Mouse (Mus musculus) layer of hippocampus, adult 9-11 months (tissue): ENCODE data around the gene Gm20388.
A peak's percentile ranks its signal among the peaks of the same experiment; 100 is the strongest.

ENCODE experiments used
- DNase-seq: peaks from one replicate; pipeline ENCODE4 v3.0.0; 2022

The Gm20388 gene

GRCm38 (mm10) chr8:120623608-120624007 lies 713.0 kb downstream of the Gm20388 start:
- DNase-seq = no peak

DNA sequence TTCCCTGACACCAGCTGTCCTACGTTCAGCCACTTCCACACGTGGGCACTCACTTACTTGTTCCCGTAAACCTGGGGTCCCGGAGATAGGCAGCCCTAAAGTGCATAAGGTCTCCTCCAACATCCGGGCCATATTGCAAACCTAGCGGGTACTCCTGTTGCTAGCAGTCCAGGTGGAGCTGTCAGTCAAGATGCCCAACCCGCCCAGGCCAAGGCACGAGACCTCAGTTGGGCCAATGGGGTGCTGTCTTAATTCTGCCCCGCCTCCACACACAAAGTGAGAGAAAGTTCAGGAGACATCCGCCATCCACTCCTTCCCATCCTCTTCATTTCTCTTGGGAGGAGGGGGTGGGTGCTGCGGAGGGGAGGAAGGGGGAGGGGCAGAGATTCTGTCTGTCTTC lies 715.8 kb downstream of the Gm20388 start:
- DNase-seq = no peak

DNA sequence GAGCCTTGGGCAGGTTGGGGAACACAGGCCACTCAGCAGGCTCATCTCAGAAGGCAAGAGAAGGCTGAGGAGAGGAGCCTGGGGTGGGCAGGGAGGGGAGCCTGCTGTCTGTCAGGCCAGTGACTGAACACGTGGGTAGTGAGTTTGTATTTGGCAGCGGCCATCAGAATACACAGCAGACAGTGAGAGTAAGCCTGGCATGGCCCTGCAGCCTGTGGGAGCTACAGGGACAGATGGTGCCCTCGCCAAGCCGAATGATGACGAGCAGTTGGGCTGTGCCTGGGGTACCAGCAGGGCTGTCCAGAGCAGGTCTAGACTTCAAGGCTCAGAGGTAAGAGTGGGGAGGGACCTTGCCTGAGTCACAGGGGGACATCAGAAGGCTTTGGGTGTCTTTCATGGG lies 716.7 kb downstream of the Gm20388 start:
- DNase-seq = peak; percentile 89

GRCm38 (mm10) chr8:120630031-120630430 lies 719.4 kb downstream of the Gm20388 start:
- no peak for DNase-seq

DNA sequence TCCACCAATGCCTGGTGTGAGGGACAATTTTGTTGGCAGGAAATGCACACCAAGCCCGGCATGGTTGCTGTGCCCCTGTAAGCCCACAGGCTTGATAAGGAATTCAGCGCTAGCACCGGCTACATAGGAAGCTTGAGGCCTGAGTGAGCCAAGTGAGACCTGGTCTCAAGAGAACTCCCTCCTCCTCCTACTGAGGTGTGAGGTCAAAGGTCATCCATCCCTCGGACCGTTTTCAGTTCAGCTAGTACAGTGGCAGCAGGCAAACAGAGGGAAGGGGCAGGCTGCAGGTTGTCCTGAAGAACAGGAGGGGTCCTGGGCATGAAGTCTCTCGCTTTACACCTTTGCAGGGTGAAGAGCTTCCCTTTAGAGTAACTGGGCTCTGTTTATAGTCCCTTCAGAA lies 720.2 kb downstream of the Gm20388 start:
- no peak for DNase-seq

- peak; percentile 61 for DNase-seq
These were observed 721.1 kb downstream of the Gm20388 start for GRCm38 (mm10) chr8:120631441-120632375.

DNA sequence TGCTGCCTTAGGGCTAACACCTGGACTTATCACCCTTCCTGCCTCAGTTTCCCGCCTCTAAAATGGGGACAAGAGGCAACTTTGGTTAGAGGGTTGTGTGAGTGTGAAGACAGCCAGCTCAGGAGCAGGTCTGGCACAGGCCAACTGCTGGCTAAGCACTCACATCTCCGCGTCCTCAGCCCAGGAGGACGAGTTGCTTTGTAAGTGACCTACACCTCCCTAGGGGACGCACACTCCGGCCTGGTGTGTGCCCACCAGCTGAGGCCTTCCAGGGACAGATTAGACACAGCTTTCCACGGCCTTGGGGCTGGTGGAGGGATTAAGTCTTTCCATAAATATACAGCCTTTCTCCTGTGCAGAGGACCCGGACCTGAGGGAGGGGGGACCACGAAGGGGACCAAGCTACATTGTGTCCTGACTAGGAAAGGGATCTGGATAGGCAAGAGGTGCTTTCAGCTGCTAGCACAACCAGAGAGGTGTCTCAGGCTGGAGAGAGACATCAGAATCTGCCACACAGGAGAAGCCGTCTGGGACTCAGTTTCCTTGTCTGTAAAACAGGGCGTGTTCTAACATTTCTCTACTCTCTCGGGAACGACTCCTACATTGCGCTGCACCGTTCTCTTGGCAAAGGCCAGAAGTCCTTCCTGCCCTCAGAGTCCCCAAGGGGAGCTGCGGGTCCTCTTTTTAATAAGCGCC lies 722.5 kb downstream of the Gm20388 start:
- no peak for DNase-seq

DNA sequence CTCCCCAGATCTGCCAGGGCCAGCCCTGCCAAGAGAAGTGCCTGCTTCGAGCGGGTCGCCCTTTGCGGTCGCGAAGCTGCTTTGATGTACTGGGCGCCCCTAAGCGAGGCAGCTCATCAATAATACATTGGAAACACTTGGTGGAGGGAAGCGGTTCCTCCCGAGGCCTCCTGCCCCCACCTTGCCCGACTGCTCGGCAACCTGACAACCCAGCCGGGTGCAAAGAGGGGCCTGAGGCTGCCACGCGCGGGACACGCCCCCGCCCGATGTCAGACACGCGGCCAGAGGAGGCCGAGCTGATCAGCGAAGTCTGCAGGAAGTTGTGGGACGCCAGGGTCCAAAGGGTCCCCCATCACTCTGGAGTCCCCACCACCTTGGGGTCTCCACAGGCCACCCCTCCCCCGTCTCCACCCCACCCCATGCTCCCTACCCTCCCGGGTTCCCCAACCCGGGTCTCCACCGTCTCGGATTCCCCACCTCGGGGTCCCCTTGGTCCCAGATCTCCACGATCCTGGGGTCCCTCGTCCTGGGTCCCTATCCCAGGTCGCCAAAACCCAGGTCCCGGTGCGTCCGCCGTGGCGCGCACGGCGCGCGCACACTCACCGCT lies 723.1 kb downstream of the Gm20388 start:
- no peak for DNase-seq

GRCm38 (mm10) chr8:120634329-120634839 lies 723.7 kb downstream of the Gm20388 start:
- peak; percentile 55 for DNase-seq

DNA sequence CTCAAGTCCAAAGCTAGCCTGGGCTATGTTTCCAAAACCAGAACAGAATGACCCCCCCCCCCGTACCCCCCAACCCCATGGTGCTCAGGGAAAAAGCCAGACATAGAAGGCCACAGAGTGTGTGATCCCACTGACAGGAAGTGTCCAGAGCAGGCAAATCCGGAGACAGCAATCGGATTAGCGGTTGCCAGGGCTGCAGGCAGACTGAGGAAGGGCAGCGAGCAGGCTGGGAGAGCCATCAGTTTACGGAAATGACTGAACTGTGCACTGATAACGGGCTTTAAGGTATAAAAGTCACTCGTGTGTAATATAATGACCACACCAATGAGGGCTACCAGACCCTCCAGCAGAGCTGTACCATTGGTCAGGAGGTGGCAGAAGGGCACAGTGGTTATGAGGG lies 730.6 kb downstream of the Gm20388 start:
- no peak for DNase-seq

DNA sequence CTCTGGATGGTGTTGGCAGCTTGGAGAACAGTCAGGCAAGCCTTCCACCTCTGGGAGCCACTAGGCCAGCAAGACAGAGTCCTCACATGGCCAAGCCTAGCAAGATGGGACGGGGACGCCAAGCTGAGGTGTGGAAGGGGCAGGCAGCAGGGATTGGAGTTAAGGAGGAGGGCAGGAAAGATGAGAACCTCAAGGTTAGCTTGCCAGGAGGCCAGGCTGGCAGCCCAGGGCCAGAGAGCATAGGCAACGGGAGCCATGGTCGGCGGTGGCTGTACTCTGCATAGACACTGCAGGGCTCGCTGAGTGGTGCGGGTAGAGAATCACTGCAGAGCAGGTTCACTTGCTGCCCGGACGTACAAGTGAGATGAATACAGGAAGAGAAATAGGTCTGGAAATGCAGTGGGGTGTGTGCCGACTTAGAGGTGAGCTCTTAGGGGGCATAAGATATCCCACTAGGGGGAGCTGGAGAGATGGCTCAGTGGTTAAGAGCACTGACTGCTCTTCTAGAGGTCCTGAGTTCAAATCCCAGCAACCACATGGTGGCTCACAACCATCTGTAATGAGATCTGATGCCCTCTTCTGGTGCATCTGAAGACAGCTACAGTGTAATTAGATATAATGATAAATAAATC lies 731.5 kb downstream of the Gm20388 start:
- no peak for DNase-seq

GRCm38 (mm10) chr8:120644663-120645062 lies 734.0 kb downstream of the Gm20388 start:
- DNase-seq = peak; percentile 88

DNA sequence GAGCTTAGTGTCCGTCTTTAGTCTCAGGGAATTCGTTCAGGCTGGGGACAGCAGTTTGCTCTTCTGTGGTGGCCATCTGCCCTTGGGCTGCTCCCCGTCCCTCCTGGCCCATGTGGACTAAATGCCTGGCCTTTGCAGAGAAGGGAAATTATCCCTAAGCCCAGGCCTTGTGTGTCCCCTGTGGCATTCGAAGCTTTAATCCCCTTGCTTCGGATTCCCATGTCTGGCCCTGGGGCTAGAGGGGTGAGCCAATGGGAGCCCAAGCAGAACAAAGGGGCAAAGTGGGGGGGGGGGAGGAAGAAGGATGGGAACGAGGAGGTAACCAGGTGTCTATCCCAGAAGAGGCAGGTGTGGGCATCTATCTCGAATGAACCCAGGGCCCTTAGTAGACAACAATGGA lies 736.9 kb downstream of the Gm20388 start, which contains the start of gene 1190005I06Rik:
1190005I06Rik (minus strand) TSS at position 101 of the 400 bp plus-strand sequence.
- DNase-seq = no peak

DNA sequence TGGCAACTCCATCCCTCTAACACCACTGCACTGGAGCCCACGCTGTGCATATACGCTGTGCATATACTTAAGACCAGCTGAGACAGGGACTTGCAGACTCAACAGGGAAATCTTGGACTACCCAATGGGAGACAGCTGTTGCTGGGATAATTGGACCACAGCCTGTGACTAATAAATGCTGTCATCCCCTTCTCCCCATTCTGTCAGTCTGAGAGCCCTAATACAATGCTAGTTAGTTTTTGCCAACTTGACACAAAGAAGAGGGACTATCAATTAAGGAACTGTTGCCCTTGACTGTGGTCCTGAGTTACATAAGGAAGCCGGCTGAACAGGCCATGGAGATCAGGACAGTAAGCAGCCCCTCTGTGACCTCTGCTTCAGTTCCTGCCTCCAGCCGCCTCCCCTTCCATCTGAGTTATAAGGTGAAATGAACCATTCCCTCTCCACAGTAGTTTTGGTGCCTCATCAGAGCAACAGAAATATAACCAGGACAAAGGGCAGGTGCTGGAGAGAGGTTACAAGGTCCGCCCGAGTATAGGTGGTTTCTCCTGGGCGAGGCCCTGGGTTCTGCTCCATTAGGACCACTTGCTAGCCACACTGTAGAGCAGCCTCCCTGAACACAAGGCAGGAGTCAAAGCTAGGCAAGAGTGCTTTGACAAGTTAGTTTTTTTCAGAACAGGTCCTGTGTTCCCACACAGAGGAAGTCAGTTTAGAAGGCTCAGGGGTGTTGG lies 745.8 kb downstream of the Gm20388 start:
- no peak for DNase-seq

DNA sequence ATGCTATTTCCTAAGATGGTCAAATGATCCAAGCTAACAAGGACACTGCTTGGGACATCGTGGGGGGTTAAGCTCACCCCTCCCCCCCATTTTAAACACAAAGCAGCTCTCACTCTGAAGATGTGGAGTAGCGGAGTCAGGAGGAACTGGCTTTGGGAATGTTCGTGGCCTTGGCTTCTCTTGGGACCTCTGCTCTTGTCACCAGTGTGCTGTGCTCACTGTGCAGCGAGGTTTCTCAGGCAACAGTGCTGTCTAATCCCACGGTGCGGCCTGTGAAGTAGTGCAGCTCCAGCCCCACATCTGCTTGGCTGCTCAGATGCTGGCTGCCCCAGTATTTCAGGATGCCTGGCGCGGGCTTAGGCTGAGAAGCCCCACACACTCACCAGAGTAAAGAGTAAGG lies 746.8 kb downstream of the Gm20388 start:
- no peak for DNase-seq

GRCm38 (mm10) chr8:120664566-120664965 lies 753.9 kb downstream of the Gm20388 start:
- DNase-seq = peak; percentile 55

DNA sequence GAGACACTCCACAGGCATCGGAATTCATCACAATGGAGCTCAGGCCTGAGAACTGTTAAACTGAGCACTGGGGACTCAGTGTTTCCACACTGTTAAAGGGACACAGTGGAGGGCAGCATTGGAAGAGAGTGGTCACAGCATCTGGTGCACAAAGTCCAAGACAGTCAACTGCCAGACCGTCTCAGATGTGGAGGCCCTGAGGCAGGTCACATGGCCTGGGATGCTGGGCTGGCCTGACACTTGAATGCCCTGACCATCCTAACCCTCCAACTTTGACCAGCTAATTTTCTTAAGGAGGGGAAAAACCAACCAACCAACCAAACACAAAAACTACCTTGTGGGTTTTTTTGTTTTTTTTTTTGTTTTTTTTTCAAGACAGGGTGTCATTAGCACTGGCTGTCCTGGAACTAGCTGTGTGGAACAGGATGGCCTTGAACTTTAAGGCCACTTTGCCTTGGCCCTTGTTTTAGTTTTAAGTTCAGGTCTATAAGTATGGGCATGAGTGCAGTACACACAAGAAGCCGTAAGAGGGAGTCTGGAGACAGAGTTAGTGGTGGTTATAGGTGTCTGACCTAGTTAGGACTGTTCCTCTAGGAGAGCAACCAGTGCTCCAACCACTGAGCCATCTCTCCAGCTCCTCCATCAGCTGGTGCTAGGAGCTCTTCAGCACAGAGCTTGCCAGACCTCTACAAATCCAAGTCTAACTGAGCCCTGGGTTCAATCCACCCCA lies 755.2 kb downstream of the Gm20388 start:
- no peak for DNase-seq

DNA sequence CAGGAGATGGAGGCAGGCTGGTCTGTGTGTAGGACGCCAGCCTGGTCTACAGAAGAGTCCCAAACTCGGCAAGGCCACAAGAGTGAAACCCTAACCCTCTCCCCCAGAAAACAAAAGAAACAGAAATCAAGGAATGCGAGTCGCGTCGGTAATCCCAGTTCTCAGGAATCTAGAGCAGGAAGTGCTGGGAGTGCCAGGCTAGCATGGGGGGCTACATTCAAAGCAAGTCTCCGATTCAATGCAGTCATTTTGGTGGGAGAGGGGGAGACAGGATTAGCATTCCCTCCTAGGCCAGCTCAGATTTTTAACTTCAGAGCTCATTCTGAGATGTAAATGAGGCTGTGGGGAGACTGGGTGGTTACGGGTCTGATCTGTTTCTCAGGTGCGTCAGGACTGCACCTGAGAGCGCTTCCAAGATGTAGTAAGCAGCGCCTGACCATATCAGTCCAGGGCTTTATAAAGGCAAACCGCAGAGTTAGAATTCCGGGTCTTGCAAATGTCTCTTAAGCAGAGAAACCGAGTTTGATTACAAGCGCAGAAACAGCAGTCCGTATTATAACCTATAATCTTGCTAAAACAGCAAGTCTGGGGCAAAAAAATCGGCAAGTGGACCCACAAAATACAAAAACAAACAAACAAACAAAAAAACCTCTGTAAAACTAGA lies 756.3 kb downstream of the Gm20388 start:
- DNase-seq = no peak

- peak; percentile 90 for DNase-seq
These were observed 757.1 kb downstream of the Gm20388 start, which contains the start of the genes Gm27021 and Cox4i1 for GRCm38 (mm10) chr8:120667561-120668373. Gene Gm27021, minus strand, starts transcription at chr8:120668079. Gene Cox4i1, plus strand, starts transcription at chr8:120668222.
